Mouse (Mus musculus) hindbrain, postnatal 0 days (tissue): ENCODE measurements around the gene Qprt. TPM values are rescaled to one million over a fixed set of nuclear protein-coding genes. Genes with fewer than 3 reads are reported as not detected.
A peak's percentile ranks its signal among the peaks of the same experiment; 100 is the strongest.

Source experiments
- ATAC-seq: fragments of 200-750 bp; cut with Nextera tagmentation; 2 replicates; pipeline ENCODE4 v1.8.0; 2017; ENCODE audit warnings: mild to moderate bottlenecking, moderate TSS enrichment, moderate library complexity
- DNase-seq: peaks from one replicate; pipeline ENCODE4 v3.0.0-alpha.2; 2015; ENCODE audit warnings: low spot score
- H3K27ac ChIP-seq: fragments of 300-500 bp; sonication (generic); 2 replicates; pipeline ENCODE4 v1.5.1; 2014; ENCODE audit warnings: mild to moderate bottlenecking
- H3K27me3 ChIP-seq: fragments of 300-500 bp; sonication (generic); 2 replicates; pipeline ENCODE4 v1.6.1; 2014; ENCODE audit warnings: low read length, mixed read lengths; ENCODE audit not compliant: insufficient read depth
- H3K36me3 ChIP-seq: fragments of 300-500 bp; sonication (generic); 2 replicates; pipeline ENCODE4 v1.6.1; 2014; ENCODE audit warnings: low read length, mixed read lengths; ENCODE audit not compliant: insufficient read depth
- H3K4me1 ChIP-seq: fragments of 300-500 bp; sonication (generic); 2 replicates; pipeline ENCODE4 v1.6.1; 2014; ENCODE audit warnings: antibody characterized with exemption, low read length, mixed read lengths; ENCODE audit not compliant: insufficient read depth
- H3K4me2 ChIP-seq: fragments of 300-500 bp; sonication (generic); 2 replicates; pipeline ENCODE4 v1.6.1; 2014; ENCODE audit warnings: low read depth, mild to moderate bottlenecking, low read length, moderate library complexity, mixed read lengths
- H3K4me3 ChIP-seq: fragments of 300-500 bp; sonication (generic); 2 replicates; pipeline ENCODE4 v1.5.1; 2014; ENCODE audit warnings: low read length
- H3K9ac ChIP-seq: fragments of 300-500 bp; sonication (generic); replicated peaks from 2 replicates; pipeline ENCODE4 v1.6.1; 2014; ENCODE audit warnings: mild to moderate bottlenecking, low read length, moderate library complexity, mixed read lengths
- H3K9me3 ChIP-seq: fragments of 300-500 bp; sonication (generic); 2 replicates; pipeline ENCODE4 v1.6.1; 2016; ENCODE audit warnings: low read length, mixed read lengths
- CTCF ChIP-seq: IDR thresholded peaks from 2 replicates; pipeline ENCODE4 v1.5.1; 2016; ENCODE audit warnings: antibody characterized with exemption, control low read depth, low read depth
- WGBS: fragments of 180-500 bp; shearing (Covaris S2); extraction: QIAGEN DNeasy Blood & Tissue Kit; methylation state at CpG from one replicate; pipeline ENCODE4 v1.1.7; 2014; 5-methylcytosine and 5-hydroxymethylcytosine counted together
- polyA plus RNA-seq: library from polyadenylated mRNA; unstranded; fragments of >200 nt; fragmentation: Nextera tagmentation; extraction: Ambion mirVana; gene quantifications from 2 replicates; pipeline ENCODE4 v1.2.1, GENCODE M21; 2015
- total RNA-seq: library from RNA; depleted of rRNA; stranded (reverse); fragments of >200 nt; gene quantifications from 2 replicates; pipeline ENCODE4 v1.2.3, GENCODE M21; 2014

Gene Qprt
- total and polyA plus RNA-seq, 2 experiments from 2014 or later: 1.0 to 1.8 TPM

DNA sequence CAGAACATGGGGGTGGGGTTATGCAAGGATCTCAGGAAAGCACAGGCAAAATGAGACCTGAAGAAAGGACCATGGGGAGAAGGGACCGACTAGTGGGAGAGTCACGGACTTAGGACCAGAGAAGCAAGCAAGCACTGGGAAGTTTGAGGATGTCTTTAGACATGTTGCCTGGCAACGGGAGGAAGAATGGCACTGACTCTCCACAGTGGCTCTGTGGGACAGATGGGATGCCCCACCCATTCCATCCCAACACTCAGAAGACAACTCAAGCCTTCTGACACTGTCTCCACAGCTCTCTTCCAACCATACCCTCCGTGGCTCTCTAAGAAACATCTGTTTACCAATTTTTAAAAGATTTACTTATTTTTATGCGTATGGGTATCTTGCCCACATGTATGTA is 11.1 kb upstream of the Qprt start:
- H3K27ac ChIP-seq: no peak overlapping the region
- no peaks in the 10 kb centered on the region for H3K4me1 ChIP-seq
- DNase-seq (no peak), ATAC-seq (no peak)
- no peaks in the 10 kb centered on the region for H3K9me3 ChIP-seq
- no peak for TF ChIP-seq CTCF
- no peak overlapping the region for H3K4me3 ChIP-seq
- 36% methylated on average over 5 of the region's 5 CpGs for WGBS
- H3K36me3 ChIP-seq: no peaks in the 10 kb centered on the region
- H3K27me3 ChIP-seq: no peaks in the 10 kb centered on the region
- no peak overlapping the region for H3K9ac ChIP-seq
- H3K4me2 ChIP-seq: no peak overlapping the region

DNA sequence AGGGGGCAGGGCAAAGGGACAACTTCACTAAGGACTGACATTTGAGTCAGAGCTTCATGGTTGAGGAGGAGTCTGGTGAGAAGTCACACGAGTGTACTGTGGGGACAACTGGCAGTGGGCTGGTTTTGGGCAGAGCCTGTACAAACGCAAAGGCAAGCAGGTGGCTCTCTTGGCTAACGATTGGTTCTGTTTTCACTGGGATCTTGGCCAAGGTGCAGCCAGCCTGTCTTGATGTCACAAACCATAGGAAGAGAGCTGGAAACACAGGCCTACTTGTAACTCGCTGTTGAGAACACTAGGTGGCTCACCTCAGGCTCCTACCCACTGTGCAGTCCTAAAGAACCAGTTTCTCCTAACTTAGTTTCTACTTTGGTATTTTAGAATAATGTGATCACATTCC is 7.6 kb upstream of the Qprt start:
- Histone ChIP-seq H3K4me3 (no peak overlapping the region), H3K9ac (no peak overlapping the region), H3K36me3 (no peaks in the 10 kb centered on the region), H3K27ac (no peak overlapping the region), H3K4me1 (no peaks in the 10 kb centered on the region), H3K27me3 (no peaks in the 10 kb centered on the region), H3K4me2 (no peak overlapping the region), H3K9me3 (no peaks in the 10 kb centered on the region)
- ATAC-seq (peak; percentile 47; the same call in 1 of the 2 replicates), DNase-seq (peak; percentile 71)
- peak; percentile 73 for TF ChIP-seq CTCF
- 16% methylated on average over 4 of the region's 4 CpGs for WGBS

- Histone ChIP-seq H3K4me2 (no peak overlapping the region), H3K4me3 (no peak overlapping the region), H3K27ac (no peak overlapping the region), H3K4me1 (no peaks in the 10 kb centered on the region), H3K9me3 (no peaks in the 10 kb centered on the region), H3K27me3 (peaks cover 17% of the 10 kb centered on the region), H3K36me3 (no peaks in the 10 kb centered on the region), H3K9ac (no peak overlapping the region)
- ATAC-seq (no peak), DNase-seq (no peak)
- TF ChIP-seq CTCF: no peak
- WGBS: 14% methylated on average over 21 of the region's 21 CpGs
These were observed 740 bp downstream of the Qprt start for GRCm38 (mm10) chr7:127121061-127121910.

DNA sequence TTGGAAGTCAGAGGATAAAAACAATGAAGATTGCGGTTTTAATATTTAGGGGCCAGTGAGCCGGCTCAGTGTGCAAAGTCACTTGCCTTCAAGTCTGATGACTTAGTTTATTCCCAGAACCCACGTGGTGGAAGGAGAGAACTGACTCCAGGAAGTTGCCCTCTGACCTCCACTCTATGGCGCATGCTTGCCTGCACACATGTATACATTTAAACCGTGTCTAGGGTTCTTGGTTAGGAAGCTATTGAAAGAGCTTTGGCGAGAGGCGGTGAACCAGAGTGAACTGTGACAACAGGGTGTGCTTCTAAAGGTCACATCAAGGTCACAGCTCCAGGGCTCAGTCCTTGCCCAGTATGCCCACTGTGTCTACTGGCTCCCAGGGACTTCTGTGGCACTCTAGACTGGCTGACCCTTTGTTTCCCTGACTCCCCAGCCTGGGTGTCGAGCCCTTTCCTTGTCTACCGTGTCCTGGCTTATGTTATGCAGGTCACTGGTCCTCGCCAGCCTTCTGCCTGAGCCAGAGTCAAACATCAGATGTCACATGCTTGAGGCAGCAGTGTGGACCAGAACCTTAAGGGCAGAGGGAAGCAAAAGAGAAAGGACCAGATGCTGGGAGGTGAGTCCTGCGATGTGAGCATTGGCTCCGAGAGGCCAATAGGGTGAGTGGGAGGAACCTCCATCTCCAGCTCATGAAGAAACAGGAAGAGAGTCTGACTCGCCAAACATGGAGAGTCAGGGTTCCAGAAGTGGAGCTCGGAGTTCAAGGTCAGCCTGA is 3.2 kb downstream of the Qprt start:
- ATAC-seq (no peak), DNase-seq (no peak)
- TF ChIP-seq CTCF: no peak
- Histone ChIP-seq H3K4me3 (no peak overlapping the region), H3K4me2 (no peak overlapping the region), H3K27me3 (peaks cover 17% of the 10 kb centered on the region), H3K9me3 (no peaks in the 10 kb centered on the region), H3K36me3 (no peaks in the 10 kb centered on the region), H3K4me1 (no peaks in the 10 kb centered on the region), H3K9ac (no peak overlapping the region), H3K27ac (no peak overlapping the region)
- 35% methylated on average over 14 of the region's 14 CpGs for WGBS

- DNase-seq: peak; percentile 65
- Histone ChIP-seq H3K36me3 (no peaks in the 10 kb centered on the region), H3K27ac (no peak overlapping the region), H3K4me1 (no peaks in the 10 kb centered on the region), H3K9me3 (no peaks in the 10 kb centered on the region), H3K4me3 (no peak overlapping the region), H3K4me2 (no peak overlapping the region), H3K9ac (no peak overlapping the region), H3K27me3 (peaks cover 17% of the 10 kb centered on the region)
- TF ChIP-seq CTCF: peak; percentile 60
- peak; percentile 38; the same call in 1 of the 2 replicates for ATAC-seq
- 57% methylated on average over 5 of the region's 5 CpGs for WGBS
These were observed 4.1 kb downstream of the Qprt start for GRCm38 (mm10) chr7:127117948-127118347.

GRCm38 (mm10) chr7:127116331-127116935 is 5.6 kb downstream of the Qprt start:
- 39% methylated on average over 11 of the region's 11 CpGs for WGBS
- no peaks in the 10 kb centered on the region for H3K9me3 ChIP-seq
- no peak for TF ChIP-seq CTCF
- peaks cover 9% of the 10 kb centered on the region; the same call in 1 of the 2 replicates for H3K27me3 ChIP-seq
- no peak overlapping the region for H3K27ac ChIP-seq
- no peak overlapping the region for H3K4me2 ChIP-seq
- DNase-seq (peak; percentile 24), ATAC-seq (peak; percentile 58; the same call in 1 of the 2 replicates)
- H3K9ac ChIP-seq: no peak overlapping the region
- H3K36me3 ChIP-seq: no peaks in the 10 kb centered on the region
- H3K4me3 ChIP-seq: no peak overlapping the region
- H3K4me1 ChIP-seq: no peaks in the 10 kb centered on the region
